Mouse (Mus musculus) cerebellum, postnatal 36 days (tissue): Measurements from ENCODE around the gene Grip1.

Source experiments
- DNase-seq, 2 experiments: peaks; one replicate each; pipeline ENCODE4 v3.0.0; 2021 to 2022; ENCODE audit warnings: mixed read lengths in 2 of 2

Grip1 gene

DNA sequence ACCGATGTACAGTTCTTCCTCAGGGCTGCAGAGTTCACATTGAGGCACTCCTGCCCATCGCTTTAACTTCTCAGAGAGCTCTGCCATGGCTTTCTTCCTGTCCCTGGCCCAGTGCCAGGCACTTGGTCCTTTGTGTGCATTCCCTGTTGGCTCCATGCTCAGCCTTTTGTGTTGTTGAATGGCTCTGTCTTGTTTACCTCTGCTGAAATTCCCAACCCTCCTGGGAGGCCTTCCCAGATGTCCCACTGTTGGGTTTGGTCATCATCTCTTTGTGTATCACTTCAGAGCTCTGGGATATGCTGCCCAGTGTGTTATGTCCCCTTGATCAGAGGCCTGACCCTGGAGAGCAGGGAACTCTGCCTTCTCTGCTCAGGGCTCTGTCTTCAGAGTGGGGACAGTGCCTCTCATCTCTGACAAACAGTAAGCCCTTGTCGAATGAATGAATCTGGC is 230.8 kb downstream of the Grip1 start:
- no peak for DNase-seq

GRCm38 (mm10) chr10:119691358-119692083 is 237.9 kb downstream of the Grip1 start:
- peak in 1 of 2 experiments; percentile 16 for DNase-seq

GRCm38 (mm10) chr10:119692284-119692890 is 238.8 kb downstream of the Grip1 start:
- no peak for DNase-seq

DNA sequence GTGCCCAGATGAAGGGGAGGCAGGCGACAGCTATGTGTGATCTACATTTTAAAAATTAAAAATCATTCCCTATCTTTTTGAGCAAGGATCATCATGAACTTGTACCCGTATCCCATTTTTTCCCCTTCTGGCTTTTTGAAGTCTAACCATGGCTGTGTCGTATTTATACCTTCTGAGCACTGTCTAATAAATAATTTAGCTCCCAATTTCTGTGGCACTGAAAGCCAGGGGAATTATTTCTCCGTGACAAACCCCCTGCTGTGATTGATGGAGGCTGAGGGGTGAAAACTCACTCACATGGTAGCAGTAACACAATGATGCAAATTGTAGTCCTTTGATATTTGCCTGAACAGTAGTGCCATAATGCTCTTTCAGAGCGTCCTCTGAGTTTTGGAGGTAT is 239.8 kb downstream of the Grip1 start:
- DNase-seq, result no peak

DNA sequence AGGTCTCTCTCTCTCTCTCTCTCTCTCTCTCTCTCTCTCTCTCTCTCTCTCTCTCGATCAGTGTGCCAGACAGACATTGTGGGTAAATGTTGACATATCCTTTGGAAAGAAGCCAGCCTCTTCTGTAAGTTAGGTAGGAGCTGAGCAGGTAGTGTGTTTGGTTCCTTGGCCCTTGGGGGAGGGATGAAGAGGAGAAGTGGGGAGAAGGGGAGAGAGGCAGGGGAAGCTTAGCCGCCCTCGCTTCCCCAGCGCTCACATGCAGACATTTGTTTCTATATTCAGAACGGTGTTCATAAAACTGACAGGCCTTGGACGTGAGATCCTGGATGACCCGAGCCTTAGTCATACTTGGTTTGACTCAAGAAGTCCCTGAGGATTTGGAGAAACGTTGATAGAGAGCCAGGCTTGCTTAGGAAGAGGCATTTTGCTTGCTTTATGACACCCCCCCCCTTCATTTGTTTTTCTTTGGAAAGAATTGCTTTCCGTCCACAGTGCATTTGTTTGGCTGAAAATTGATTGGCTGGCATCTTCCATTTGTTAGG is 243.7 kb downstream of the Grip1 start:
- no peak for DNase-seq

- no peak for DNase-seq
Observed at GRCm38 (mm10) chr10:119705348-119705747, 251.7 kb downstream of the Grip1 start.

DNA sequence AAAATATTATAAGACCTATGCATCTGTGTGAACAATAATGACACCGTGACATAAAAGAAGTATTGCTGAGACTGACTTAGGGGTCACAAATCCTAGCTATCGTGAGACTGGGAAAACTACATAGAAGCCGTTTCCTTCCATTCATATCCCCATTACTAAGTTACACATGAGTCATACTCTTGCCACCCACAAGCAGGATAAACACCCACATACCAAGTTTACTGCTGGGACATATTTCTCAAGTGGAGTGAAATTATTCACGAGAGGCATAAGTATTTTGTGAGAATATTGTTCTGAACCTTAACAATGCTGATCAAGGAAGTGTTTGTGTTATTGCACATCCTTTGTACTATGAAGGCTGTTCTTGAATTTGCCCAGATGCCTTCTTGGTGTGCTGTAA is 252.7 kb downstream of the Grip1 start:
- no peak for DNase-seq

DNA sequence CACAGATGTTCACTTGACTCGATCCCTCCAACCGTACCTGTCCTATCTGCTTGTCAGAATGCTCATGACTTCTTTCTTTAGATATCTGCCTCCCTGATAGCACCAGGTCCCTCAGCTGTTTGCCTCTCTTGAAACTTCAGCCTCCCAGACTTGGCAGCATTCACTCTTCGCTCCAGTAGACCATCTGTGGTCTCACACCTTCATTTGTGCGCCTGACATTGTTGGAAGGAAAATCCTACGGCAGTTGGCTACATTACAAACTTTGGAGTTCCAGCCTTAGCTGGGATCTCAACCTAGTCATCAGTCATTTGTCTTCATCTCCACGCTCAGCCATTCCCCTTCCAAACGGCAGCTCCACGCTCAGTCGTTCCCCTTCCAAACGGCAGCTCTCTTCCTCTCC is 253.4 kb downstream of the Grip1 start:
- DNase-seq, result no peak

DNA sequence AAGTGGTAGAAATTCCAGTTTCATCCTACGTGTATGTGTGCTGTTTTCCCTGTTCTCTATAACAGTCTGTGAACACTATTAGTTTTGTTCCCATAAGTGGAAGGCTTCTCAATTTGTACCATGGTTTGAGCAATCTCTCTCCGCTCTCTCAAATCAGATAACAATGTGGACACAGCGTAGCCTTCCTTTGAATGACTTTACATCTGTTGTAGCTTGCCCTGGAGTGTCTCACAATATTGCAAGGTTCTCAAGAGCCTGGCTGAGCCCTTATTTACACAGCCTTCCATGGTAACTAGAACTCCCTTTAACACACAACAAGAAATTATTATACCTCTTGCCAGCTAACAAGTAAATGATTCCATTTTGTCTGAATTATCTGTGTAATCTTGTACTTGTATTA is 268.3 kb downstream of the Grip1 start:
- no peak for DNase-seq

DNA sequence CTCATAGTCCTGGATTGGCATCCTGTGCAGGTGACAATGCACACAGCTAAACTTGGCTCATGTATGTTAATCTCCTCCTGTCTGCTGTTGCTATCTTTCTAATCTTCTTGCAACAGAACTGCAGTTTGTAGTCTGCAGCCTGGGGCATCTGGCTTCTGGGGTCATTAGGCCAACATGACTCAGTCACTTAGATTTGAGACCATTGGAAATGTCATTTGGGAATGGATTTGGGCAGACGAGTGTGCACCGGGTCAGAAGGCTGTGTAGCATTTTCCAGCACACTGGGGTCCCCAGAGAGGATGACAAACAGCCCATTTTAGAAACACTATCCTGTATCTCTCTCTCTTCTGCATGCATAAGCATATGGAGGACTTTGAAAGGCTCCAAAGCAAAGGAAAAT is 268.8 kb downstream of the Grip1 start:
- no peak for DNase-seq

DNA sequence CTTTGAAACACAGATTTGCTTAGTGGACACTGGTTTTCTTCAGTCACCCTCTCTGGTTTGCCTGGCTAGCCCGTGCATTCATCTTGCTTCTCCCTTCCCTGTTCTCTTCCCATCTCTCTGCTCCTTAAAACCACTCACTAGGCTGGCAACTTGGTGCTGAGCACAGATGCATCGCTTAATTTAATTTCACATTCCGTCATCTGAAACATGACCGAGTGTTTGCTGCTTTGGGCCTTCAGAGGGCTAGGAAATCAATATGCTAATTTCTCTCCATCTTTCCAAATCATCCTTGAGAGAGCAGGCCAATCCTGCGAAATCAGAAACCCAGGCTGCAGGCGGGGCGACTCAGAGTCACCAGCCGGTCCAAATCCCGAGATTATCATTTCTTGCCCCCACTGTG is 270.0 kb downstream of the Grip1 start:
- no peak for DNase-seq

DNA sequence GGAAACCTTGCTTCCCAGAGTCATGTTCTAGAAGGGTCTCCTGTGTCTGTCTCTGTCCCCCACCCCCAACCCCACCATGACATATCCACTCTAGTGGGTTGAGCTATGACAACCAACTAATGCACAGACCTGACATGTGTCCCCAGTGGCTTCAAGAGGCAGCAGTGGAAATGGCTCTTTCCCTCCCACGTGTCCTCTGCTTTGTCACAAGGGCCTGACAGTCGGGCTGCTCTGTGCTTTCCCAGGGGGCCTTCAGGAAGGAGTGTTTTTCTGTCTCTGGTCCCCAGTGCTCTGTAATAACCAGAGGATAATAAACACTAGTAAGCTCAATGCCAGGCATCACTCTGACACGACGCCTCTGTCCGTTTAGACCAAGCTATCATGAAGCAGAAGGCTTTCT is 271.7 kb downstream of the Grip1 start:
- no peak for DNase-seq

DNA sequence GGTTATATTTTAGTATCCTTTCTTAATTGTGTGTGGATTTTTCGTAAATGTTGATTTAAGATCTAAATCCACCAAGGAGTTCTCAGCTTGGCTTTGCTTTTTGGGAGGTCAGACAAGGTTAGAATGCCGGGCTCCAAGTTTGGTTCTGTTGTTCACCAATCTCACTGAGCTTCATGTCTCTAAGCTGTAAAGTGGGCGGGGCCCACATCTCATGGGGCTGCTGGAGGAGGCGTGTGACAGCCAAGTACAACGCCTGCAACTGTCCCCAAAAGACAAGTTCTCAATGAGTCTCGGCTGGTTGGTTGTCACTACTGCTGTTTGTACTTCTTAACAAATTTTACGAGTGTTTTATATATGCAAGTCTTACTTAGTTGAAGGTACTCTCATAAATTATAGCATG is 272.3 kb downstream of the Grip1 start:
- DNase-seq, result no peak

DNA sequence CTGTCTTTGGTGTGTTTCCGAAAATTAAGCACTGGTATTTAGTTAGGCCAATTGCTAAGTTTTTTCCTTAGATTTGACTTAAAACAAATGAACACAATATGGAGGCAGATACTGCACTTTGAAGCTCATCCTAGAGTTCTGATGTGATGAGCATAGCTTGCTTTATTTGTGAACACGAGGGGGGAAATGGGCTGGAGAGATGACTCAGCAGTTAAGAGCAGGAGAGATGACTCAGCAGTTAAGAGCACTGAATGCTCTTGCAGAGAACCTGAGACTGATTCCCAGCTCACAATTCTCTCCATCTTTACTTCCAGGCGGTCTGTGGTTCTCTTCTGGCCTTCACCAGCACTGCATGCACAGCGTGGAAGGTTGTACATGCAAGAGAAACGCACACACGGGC is 273.3 kb downstream of the Grip1 start:
- no peak for DNase-seq

DNA sequence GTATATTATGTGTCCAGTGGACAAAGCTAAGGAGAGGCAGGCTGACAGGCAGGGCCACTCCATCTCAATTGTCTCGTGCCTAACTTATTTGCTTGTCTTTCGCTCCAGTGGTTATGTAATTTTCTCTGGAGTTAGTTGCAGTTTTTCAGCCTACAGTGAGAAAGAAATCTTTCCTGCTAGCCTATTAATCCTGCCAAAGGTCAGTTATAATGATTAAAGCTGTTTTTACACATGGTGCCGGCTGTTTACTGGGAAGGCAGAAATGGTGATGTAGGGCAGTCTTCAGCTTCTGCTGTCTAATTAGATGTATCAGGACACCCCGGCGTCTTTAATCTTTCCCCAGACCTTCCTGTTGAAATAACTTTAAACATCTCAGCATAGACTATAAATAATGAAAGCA is 276.6 kb downstream of the Grip1 start:
- no peak for DNase-seq

DNA sequence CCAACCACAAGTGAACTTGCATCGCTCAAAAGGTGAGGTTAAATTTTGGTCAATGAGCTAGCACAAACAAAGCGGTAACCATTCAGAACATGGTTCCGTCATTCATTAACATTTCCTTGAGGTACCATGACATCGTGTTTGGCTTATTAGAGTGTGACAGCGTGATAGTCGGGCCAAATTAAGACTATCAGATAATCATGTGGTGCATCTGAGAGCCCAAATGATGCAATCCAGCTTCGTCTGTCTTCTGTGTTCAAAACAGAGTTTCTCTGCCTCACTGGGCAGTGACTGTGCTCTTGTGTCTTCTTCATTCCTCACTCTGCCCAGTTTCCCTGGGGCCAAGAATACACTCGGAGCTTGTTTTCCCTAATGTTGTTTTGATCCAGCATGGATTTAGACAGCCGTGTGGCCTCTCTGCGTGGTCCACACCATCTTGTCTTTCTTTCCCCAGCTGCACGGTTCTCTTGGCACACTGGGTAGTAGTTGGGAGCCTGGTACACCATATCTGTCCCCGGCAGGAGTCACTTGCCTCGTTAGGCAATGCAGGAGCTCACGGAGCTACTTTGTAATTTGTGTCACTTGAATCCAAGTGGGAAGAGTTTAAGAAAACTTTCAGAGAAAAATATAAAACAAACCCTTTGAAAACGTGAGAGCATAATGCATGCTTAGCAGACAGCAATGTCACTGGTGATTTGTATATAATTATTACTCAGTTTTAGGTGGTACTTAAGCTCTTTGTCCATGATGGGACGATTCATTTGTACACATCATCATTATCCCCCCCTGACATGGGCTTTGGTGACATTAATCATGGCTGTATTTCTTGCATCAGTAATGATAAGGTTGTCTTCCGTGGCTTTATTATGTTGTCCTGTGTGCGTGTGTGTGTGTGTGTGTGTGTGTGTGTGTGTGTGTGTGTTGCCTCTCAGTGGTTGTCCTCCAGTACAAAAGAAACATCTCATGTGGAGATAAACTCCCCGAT is 281.7 kb downstream of the Grip1 start:
- no peak for DNase-seq

DNA sequence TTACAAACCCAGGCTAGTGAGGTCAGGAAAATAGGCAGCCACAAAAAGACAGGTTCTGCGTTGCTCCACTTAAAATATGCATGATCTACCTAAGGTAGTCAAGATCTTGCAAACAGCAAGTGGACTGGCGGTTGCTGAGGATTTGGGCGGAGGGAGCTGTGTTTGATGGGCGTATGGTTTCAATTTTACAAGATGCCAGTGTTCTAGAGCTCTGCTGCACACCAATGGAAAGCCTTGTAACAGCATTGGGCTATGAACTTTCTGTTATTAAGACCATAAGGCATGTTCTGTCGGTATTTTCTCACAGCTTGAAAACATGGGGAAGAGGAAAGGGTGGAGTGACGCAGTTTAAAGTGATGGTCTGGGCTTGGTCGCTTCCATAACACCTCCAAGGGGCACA is 285.8 kb downstream of the Grip1 start:
- DNase-seq, result no peak

GRCm38 (mm10) chr10:119742722-119743121 is 289.1 kb downstream of the Grip1 start:
- DNase-seq, result no peak

DNA sequence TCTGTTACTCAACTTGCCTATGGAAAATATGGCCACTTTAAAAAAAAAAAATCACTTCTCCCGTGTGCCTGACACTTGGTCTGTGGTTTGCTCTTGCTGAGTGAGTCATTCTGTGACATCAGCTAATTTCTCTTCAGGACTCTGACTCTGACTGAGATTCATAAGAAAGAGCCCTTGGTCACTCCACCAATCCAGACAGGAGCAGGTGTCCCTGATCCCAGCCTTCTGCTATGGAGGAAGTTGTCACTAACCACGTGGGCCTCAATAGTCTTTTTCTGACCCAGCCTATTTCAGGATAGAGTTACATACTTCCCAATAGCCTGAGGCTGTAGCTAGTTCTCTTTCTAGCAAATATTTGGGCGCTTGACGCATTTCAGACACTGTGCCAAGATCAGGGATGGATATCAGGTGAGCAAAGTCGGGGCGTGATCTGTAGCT is 298.8 kb downstream of the Grip1 start:
- DNase-seq, result no peak

DNA sequence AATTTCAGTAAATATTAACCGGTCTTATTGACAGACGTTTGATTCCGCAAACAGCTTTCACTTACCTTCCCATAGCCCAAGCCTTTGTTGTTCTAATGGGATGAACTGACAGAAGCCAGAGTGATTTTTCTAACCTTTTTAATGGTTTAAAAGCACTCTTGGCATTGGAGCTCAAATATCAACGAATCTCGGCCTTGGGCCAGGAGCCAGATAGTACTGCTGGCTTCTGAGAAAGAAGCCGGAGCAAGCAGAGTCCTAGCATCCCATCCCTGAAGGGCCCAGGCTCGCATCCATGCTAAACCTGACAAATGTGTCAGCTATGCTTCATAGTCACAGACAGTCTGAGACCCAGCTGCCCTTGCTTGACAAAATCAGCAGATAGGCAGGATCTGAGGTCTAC is 302.6 kb downstream of the Grip1 start:
- no peak for DNase-seq

- DNase-seq, result no peak
Observed at GRCm38 (mm10) chr10:119757219-119757618, 303.6 kb downstream of the Grip1 start.

- no peak for DNase-seq
Observed at GRCm38 (mm10) chr10:119761451-119762367, 308.1 kb downstream of the Grip1 start.
